Mouse (Mus musculus) embryonic facial prominence, embryonic 14.5 days (tissue): Measurements from ENCODE around the gene Olfr115. TPM values are rescaled to one million over a fixed set of nuclear protein-coding genes. Genes with fewer than 3 reads are reported as not detected.

ENCODE experiments used
- ATAC-seq: fragments of 200-750 bp; cut with Nextera tagmentation; 2 replicates; pipeline ENCODE4 v1.8.0; 2017; ENCODE audit warnings: low read depth, moderate number of reproducible peaks, moderate TSS enrichment
- DNase-seq: peaks from one replicate; pipeline ENCODE4 v3.0.0-alpha.2; 2015; ENCODE audit warnings: low spot score
- H3K27ac ChIP-seq: fragments of 300-500 bp; sonication (generic); replicated peaks from 2 replicates; pipeline ENCODE4 v1.5.1; 2014; ENCODE audit warnings: low read depth, mild to moderate bottlenecking, low read length, moderate library complexity
- H3K27me3 ChIP-seq: fragments of 300-500 bp; sonication (generic); replicated peaks from 2 replicates; pipeline ENCODE4 v1.6.1; 2014; ENCODE audit warnings: low read length; ENCODE audit not compliant: control insufficient read depth, insufficient read depth
- H3K36me3 ChIP-seq: fragments of 300-500 bp; sonication (generic); 2 replicates; pipeline ENCODE4 v1.6.1; 2014; ENCODE audit warnings: low read length, mixed read lengths; ENCODE audit not compliant: control insufficient read depth, insufficient read depth
- H3K4me1 ChIP-seq: fragments of 300-500 bp; sonication (generic); 2 replicates; pipeline ENCODE4 v1.6.1; 2014; ENCODE audit warnings: antibody characterized with exemption, low read length; ENCODE audit not compliant: control insufficient read depth, insufficient read depth
- H3K4me2 ChIP-seq: fragments of 300-500 bp; sonication (generic); 2 replicates; pipeline ENCODE4 v1.6.1; 2014; ENCODE audit warnings: low read depth, mild to moderate bottlenecking, low read length, moderate library complexity, mixed read lengths
- H3K4me3 ChIP-seq: fragments of 300-500 bp; sonication (generic); 2 replicates; pipeline ENCODE4 v1.5.1; 2014; ENCODE audit warnings: low read depth, mild to moderate bottlenecking, low read length
- H3K9ac ChIP-seq: fragments of 300-500 bp; sonication (generic); 2 replicates; pipeline ENCODE4 v1.6.1; 2014; ENCODE audit warnings: low read depth, mild to moderate bottlenecking, low read length, moderate library complexity, mixed read lengths
- H3K9me3 ChIP-seq: fragments of 300-500 bp; sonication (generic); 2 replicates; pipeline ENCODE4 v1.6.1; 2016; ENCODE audit warnings: low read length; ENCODE audit not compliant: control insufficient read depth
- WGBS: fragments of 180-500 bp; shearing (Covaris S2); extraction: QIAGEN DNeasy Blood & Tissue Kit; methylation state at CpG from one replicate; pipeline ENCODE4 v1.1.7; 2014; 5-methylcytosine and 5-hydroxymethylcytosine counted together
- polyA plus RNA-seq: library from polyadenylated mRNA; unstranded; fragments of >200 nt; fragmentation: Nextera tagmentation; extraction: Ambion mirVana; gene quantifications from 2 replicates; pipeline ENCODE4 v1.2.1, GENCODE M21; 2014

The Olfr115 gene
- not detected in 2 replicates for polyA plus RNA-seq

- no peaks in the 10 kb centered on the region for H3K36me3 ChIP-seq
- 76% methylated on average over 2 of the region's 2 CpGs for WGBS
- no peak within 1 kb of the TSS for H3K27ac ChIP-seq
- H3K9ac ChIP-seq = no peak within 1 kb of the TSS
- H3K27me3 ChIP-seq = no peaks in the 10 kb centered on the region
- no peaks in the 10 kb centered on the region for H3K4me1 ChIP-seq
- DNase-seq (no peak), ATAC-seq (no peak)
- no peaks in the 10 kb centered on the region for H3K9me3 ChIP-seq
- no peak within 1 kb of the TSS for H3K4me3 ChIP-seq
- no peak within 1 kb of the TSS for H3K4me2 ChIP-seq
Observed at GRCm38 (mm10) chr17:37627009-37627408, at the start of gene Olfr115, which contains the start of gene Olfr116. Gene Olfr115, minus strand, starts transcription at chr17:37627109. Gene Olfr116, minus strand, starts transcription at chr17:37627199.

GRCm38 (mm10) chr17:37666688-37667087 lies 39.8 kb upstream of the Olfr115 start, which contains the start of gene Olfr118:
Gene Olfr118, plus strand, starts transcription at chr17:37666988.
- WGBS = 68% methylated on average over 2 of the region's 2 CpGs
- DNase-seq (no peak), ATAC-seq (no peak)
- Histone ChIP-seq H3K4me1 (no peaks in the 10 kb centered on the region), H3K9ac (no peak within 1 kb of the TSS), H3K4me3 (no peak within 1 kb of the TSS), H3K27me3 (no peaks in the 10 kb centered on the region), H3K9me3 (no peaks in the 10 kb centered on the region), H3K36me3 (no peaks in the 10 kb centered on the region), H3K4me2 (no peak within 1 kb of the TSS), H3K27ac (no peak within 1 kb of the TSS)

GRCm38 (mm10) chr17:37663682-37664081 lies 36.8 kb upstream of the Olfr115 start, which contains the start of gene Olfr117:
Gene Olfr117, minus strand, starts transcription at chr17:37663782.
- Histone ChIP-seq H3K4me1 (no peaks in the 10 kb centered on the region), H3K4me3 (no peak within 1 kb of the TSS), H3K9ac (no peak within 1 kb of the TSS), H3K27me3 (no peaks in the 10 kb centered on the region), H3K27ac (no peak within 1 kb of the TSS), H3K36me3 (no peaks in the 10 kb centered on the region), H3K4me2 (no peak within 1 kb of the TSS), H3K9me3 (no peaks in the 10 kb centered on the region)
- WGBS = 70% methylated on average over 1 of the region's 1 CpGs
- DNase-seq = no peak
- ATAC-seq = no peak

- no peak for ATAC-seq
- Histone ChIP-seq H3K36me3 (no peaks in the 10 kb centered on the region), H3K27ac (no peak within 1 kb of the TSS), H3K9ac (no peak within 1 kb of the TSS), H3K4me1 (no peaks in the 10 kb centered on the region), H3K27me3 (no peaks in the 10 kb centered on the region), H3K9me3 (no peaks in the 10 kb centered on the region), H3K4me3 (no peak within 1 kb of the TSS), H3K4me2 (no peak within 1 kb of the TSS)
- DNase-seq = no peak
Observed at GRCm38 (mm10) chr17:37592643-37593042, 34.3 kb downstream of the Olfr115 start, which contains the start of gene Olfr114. Gene Olfr114, minus strand, starts transcription at chr17:37592743.

GRCm38 (mm10) chr17:37577563-37577962 lies 49.3 kb downstream of the Olfr115 start, which contains the start of gene Olfr113:
Gene Olfr113, minus strand, starts transcription at chr17:37577663.
- H3K27ac ChIP-seq = no peak within 1 kb of the TSS
- no peaks in the 10 kb centered on the region for H3K27me3 ChIP-seq
- no peaks in the 10 kb centered on the region for H3K4me1 ChIP-seq
- no peak for ATAC-seq
- H3K9me3 ChIP-seq = no peaks in the 10 kb centered on the region
- no peak within 1 kb of the TSS for H3K4me3 ChIP-seq
- no peaks in the 10 kb centered on the region for H3K36me3 ChIP-seq
- no peak for DNase-seq
- no peak within 1 kb of the TSS for H3K4me2 ChIP-seq
- H3K9ac ChIP-seq = no peak within 1 kb of the TSS

GRCm38 (mm10) chr17:37569351-37569750 lies 57.6 kb downstream of the Olfr115 start, which contains the start of gene Olfr112:
Gene Olfr112, minus strand, starts transcription at chr17:37569451.
- DNase-seq (no peak), ATAC-seq (no peak)
- no peaks in the 10 kb centered on the region for H3K27me3 ChIP-seq
- H3K36me3 ChIP-seq = no peaks in the 10 kb centered on the region
- no peak within 1 kb of the TSS for H3K9ac ChIP-seq
- no peaks in the 10 kb centered on the region for H3K4me1 ChIP-seq
- H3K9me3 ChIP-seq = no peaks in the 10 kb centered on the region
- H3K4me3 ChIP-seq = no peak within 1 kb of the TSS
- H3K27ac ChIP-seq = no peak within 1 kb of the TSS
- H3K4me2 ChIP-seq = no peak within 1 kb of the TSS

Other genes with a start within 250 kb of the Olfr115 start
- not detected in 2 replicates for gene Olfr105-ps, start 248.1 kb downstream of the Olfr115 start, polyA plus RNA-seq
- not detected in 2 replicates for gene Olfr106-ps, start 236.7 kb downstream of the Olfr115 start, polyA plus RNA-seq
- gene Olfr107, start 227.9 kb downstream of the Olfr115 start, polyA plus RNA-seq = not detected in 2 replicates
- not detected in 2 replicates for gene Olfr108, start 181.6 kb downstream of the Olfr115 start, polyA plus RNA-seq
- not detected in 2 replicates for gene Olfr109, start 168.2 kb downstream of the Olfr115 start, polyA plus RNA-seq
- not detected in 2 replicates for gene H2-M2, start 143.6 kb downstream of the Olfr115 start, polyA plus RNA-seq
- gene Olfr110, start 134.6 kb downstream of the Olfr115 start, polyA plus RNA-seq = 0.12 TPM in 1 of 2 replicates, not detected in the other
- gene Olfr111, start 119.1 kb downstream of the Olfr115 start, polyA plus RNA-seq = not detected in 2 replicates
- gene Olfr112, start 57.7 kb downstream of the Olfr115 start, polyA plus RNA-seq = not detected in 2 replicates
- not detected in 2 replicates for gene Olfr113, start 49.4 kb downstream of the Olfr115 start, polyA plus RNA-seq
- gene Olfr114, start 34.4 kb downstream of the Olfr115 start, polyA plus RNA-seq = not detected in 2 replicates
- not detected in 2 replicates for gene Olfr116, start 90 bp upstream of the Olfr115 start, polyA plus RNA-seq
- not detected in 2 replicates for gene Olfr117, start 36.7 kb upstream of the Olfr115 start, polyA plus RNA-seq
- gene Olfr118, start 39.9 kb upstream of the Olfr115 start, polyA plus RNA-seq = not detected in 2 replicates
- gene Olfr119, start 69.5 kb upstream of the Olfr115 start, polyA plus RNA-seq = not detected in 2 replicates
- 0.17 TPM in 1 of 2 replicates, not detected in the other for gene Olfr120, start 94.7 kb upstream of the Olfr115 start, polyA plus RNA-seq
- gene Olfr121, start 121.7 kb upstream of the Olfr115 start, polyA plus RNA-seq = 0.18 TPM in 1 of 2 replicates, not detected in the other
- not detected in 2 replicates for gene Olfr122, start 141.5 kb upstream of the Olfr115 start, polyA plus RNA-seq
- not detected in 2 replicates for gene Olfr123, start 166.4 kb upstream of the Olfr115 start, polyA plus RNA-seq
- gene Olfr124, start 172.8 kb upstream of the Olfr115 start, polyA plus RNA-seq = 0.15 and 0.30 TPM in 2 replicates
- not detected in 2 replicates for gene Olfr125, start 205.8 kb upstream of the Olfr115 start, polyA plus RNA-seq
- not detected in 2 replicates for gene Olfr126, start 220.4 kb upstream of the Olfr115 start, polyA plus RNA-seq